Mouse (Mus musculus): Measurements from ENCODE around the gene Thegl. TPM values are rescaled to one million over a fixed set of nuclear protein-coding genes. Genes with fewer than 3 reads are reported as not detected.

The Thegl gene
- polyA plus RNA-seq, 1 experiment from 2014 or later = 0.48 TPM

- no peaks in the 10 kb centered on the region for H3K27me3 ChIP-seq (replicated peaks; ENCODE audit: control insufficient read depth, insufficient read depth, low read length)
- H3K9me3 ChIP-seq (ENCODE audit: control insufficient read depth, low read length) = no peaks in the 10 kb centered on the region
- no peaks in the 10 kb centered on the region for H3K4me1 ChIP-seq (replicated peaks; ENCODE audit: control insufficient read depth, insufficient read depth, low read length)
- H3K27ac ChIP-seq (ENCODE audit: low read depth, low read length) = no peak overlapping the region
- H3K9ac ChIP-seq (ENCODE audit: low read depth, low read length) = no peak overlapping the region
- no peaks in the 10 kb centered on the region for H3K36me3 ChIP-seq (ENCODE audit: control insufficient read depth, insufficient read depth, low read length)
- ATAC-seq (replicated peaks; ENCODE audit: low FRiP score) (no peak), DNase-seq (ENCODE audit: low spot score) (peak; percentile 65)
- 30% methylated on average over 17 of the region's 17 CpGs for WGBS
- H3K4me2 ChIP-seq = peak overlapping the region; percentile 35
- 0 out of 2 replicates have a peak overlapping the region, but pooled peaks have one; percentile 8 for H3K4me3 ChIP-seq (ENCODE audit: low read depth, low read length)
Measured at GRCm38 (mm10) chr5:77061372-77062038, 45.7 kb downstream of the Thegl start.

- H3K9me3 ChIP-seq (ENCODE audit: control insufficient read depth, low read length) = no peaks in the 10 kb centered on the region
- no peak overlapping the region for H3K27ac ChIP-seq (ENCODE audit: low read depth, low read length)
- H3K4me3 ChIP-seq (ENCODE audit: low read depth, low read length) = no peak overlapping the region
- no peaks in the 10 kb centered on the region for H3K27me3 ChIP-seq (replicated peaks; ENCODE audit: control insufficient read depth, insufficient read depth, low read length)
- WGBS = 82% methylated on average over 8 of the region's 8 CpGs
- ATAC-seq (replicated peaks; ENCODE audit: low FRiP score) = no peak
- H3K36me3 ChIP-seq (ENCODE audit: control insufficient read depth, insufficient read depth, low read length) = no peaks in the 10 kb centered on the region
- DNase-seq (ENCODE audit: low spot score) = no peak
- no peaks in the 10 kb centered on the region for H3K4me1 ChIP-seq (replicated peaks; ENCODE audit: control insufficient read depth, insufficient read depth, low read length)
- H3K9ac ChIP-seq (ENCODE audit: low read depth, low read length) = no peak overlapping the region
- H3K4me2 ChIP-seq = no peak overlapping the region
Measured at GRCm38 (mm10) chr5:77067321-77067720, 51.5 kb downstream of the Thegl start.

- Histone ChIP-seq H3K27ac (ENCODE audit: low read depth, low read length) (no peak overlapping the region), H3K4me1 (replicated peaks; ENCODE audit: control insufficient read depth, insufficient read depth, low read length) (no peaks in the 10 kb centered on the region), H3K4me2 (no peak overlapping the region), H3K9ac (ENCODE audit: low read depth, low read length) (no peak overlapping the region), H3K36me3 (ENCODE audit: control insufficient read depth, insufficient read depth, low read length) (no peaks in the 10 kb centered on the region), H3K9me3 (ENCODE audit: control insufficient read depth, low read length) (no peaks in the 10 kb centered on the region), H3K27me3 (replicated peaks; ENCODE audit: control insufficient read depth, insufficient read depth, low read length) (no peaks in the 10 kb centered on the region), H3K4me3 (ENCODE audit: low read depth, low read length) (no peak overlapping the region)
- WGBS = 76% methylated on average over 2 of the region's 2 CpGs
- ATAC-seq (replicated peaks; ENCODE audit: low FRiP score) (no peak), DNase-seq (ENCODE audit: low spot score) (no peak)
Measured at GRCm38 (mm10) chr5:77070987-77071386, 55.2 kb downstream of the Thegl start.

- no peaks in the 10 kb centered on the region for H3K9me3 ChIP-seq (ENCODE audit: control insufficient read depth, low read length)
- no peak for ATAC-seq (replicated peaks; ENCODE audit: low FRiP score)
- H3K4me2 ChIP-seq = no peak overlapping the region
- no peak for DNase-seq (ENCODE audit: low spot score)
- no peak overlapping the region for H3K4me3 ChIP-seq (ENCODE audit: low read depth, low read length)
- no peak overlapping the region for H3K27ac ChIP-seq (ENCODE audit: low read depth, low read length)
- H3K27me3 ChIP-seq (replicated peaks; ENCODE audit: control insufficient read depth, insufficient read depth, low read length) = no peaks in the 10 kb centered on the region
- no peak overlapping the region for H3K9ac ChIP-seq (ENCODE audit: low read depth, low read length)
- WGBS = 80% methylated on average over 3 of the region's 3 CpGs
- no peaks in the 10 kb centered on the region for H3K36me3 ChIP-seq (ENCODE audit: control insufficient read depth, insufficient read depth, low read length)
- H3K4me1 ChIP-seq (replicated peaks; ENCODE audit: control insufficient read depth, insufficient read depth, low read length) = no peaks in the 10 kb centered on the region
Measured at GRCm38 (mm10) chr5:77071626-77072025, 55.8 kb downstream of the Thegl start.

GRCm38 (mm10) chr5:77073794-77074193 is 58.0 kb downstream of the Thegl start:
- H3K9ac ChIP-seq (ENCODE audit: low read depth, low read length) = no peak overlapping the region
- DNase-seq (ENCODE audit: low spot score) (no peak), ATAC-seq (replicated peaks; ENCODE audit: low FRiP score) (no peak)
- no peaks in the 10 kb centered on the region for H3K36me3 ChIP-seq (ENCODE audit: control insufficient read depth, insufficient read depth, low read length)
- no peaks in the 10 kb centered on the region for H3K9me3 ChIP-seq (ENCODE audit: control insufficient read depth, low read length)
- H3K4me2 ChIP-seq = no peak overlapping the region
- H3K27me3 ChIP-seq (replicated peaks; ENCODE audit: control insufficient read depth, insufficient read depth, low read length) = no peaks in the 10 kb centered on the region
- WGBS = 78% methylated on average over 8 of the region's 8 CpGs
- no peak overlapping the region for H3K4me3 ChIP-seq (ENCODE audit: low read depth, low read length)
- no peak overlapping the region for H3K27ac ChIP-seq (ENCODE audit: low read depth, low read length)
- no peaks in the 10 kb centered on the region for H3K4me1 ChIP-seq (replicated peaks; ENCODE audit: control insufficient read depth, insufficient read depth, low read length)

- no peak overlapping the region for H3K27ac ChIP-seq (ENCODE audit: low read depth, low read length)
- H3K4me2 ChIP-seq = no peak overlapping the region
- H3K9ac ChIP-seq (ENCODE audit: low read depth, low read length) = no peak overlapping the region
- no peaks in the 10 kb centered on the region for H3K27me3 ChIP-seq (replicated peaks; ENCODE audit: control insufficient read depth, insufficient read depth, low read length)
- no peaks in the 10 kb centered on the region for H3K9me3 ChIP-seq (ENCODE audit: control insufficient read depth, low read length)
- DNase-seq (ENCODE audit: low spot score) = no peak
- ATAC-seq (replicated peaks; ENCODE audit: low FRiP score) = no peak
- no peaks in the 10 kb centered on the region for H3K4me1 ChIP-seq (replicated peaks; ENCODE audit: control insufficient read depth, insufficient read depth, low read length)
- 75% methylated on average over 2 of the region's 2 CpGs for WGBS
- H3K36me3 ChIP-seq (ENCODE audit: control insufficient read depth, insufficient read depth, low read length) = no peaks in the 10 kb centered on the region
- no peak overlapping the region for H3K4me3 ChIP-seq (ENCODE audit: low read depth, low read length)
Measured at GRCm38 (mm10) chr5:77074914-77075313, 59.1 kb downstream of the Thegl start.

- no peak for ATAC-seq (replicated peaks; ENCODE audit: low FRiP score)
Measured at GRCm38 (mm10) chr5:77075951-77076350, 60.1 kb downstream of the Thegl start.

GRCm38 (mm10) chr5:77080761-77081160 is 64.9 kb downstream of the Thegl start:
- H3K9me3 ChIP-seq (ENCODE audit: control insufficient read depth, low read length) = no peaks in the 10 kb centered on the region
- no peaks in the 10 kb centered on the region for H3K27me3 ChIP-seq (replicated peaks; ENCODE audit: control insufficient read depth, insufficient read depth, low read length)
- H3K9ac ChIP-seq (ENCODE audit: low read depth, low read length) = no peak overlapping the region
- no peak overlapping the region for H3K4me3 ChIP-seq (ENCODE audit: low read depth, low read length)
- no peaks in the 10 kb centered on the region for H3K4me1 ChIP-seq (replicated peaks; ENCODE audit: control insufficient read depth, insufficient read depth, low read length)
- H3K27ac ChIP-seq (ENCODE audit: low read depth, low read length) = no peak overlapping the region
- H3K36me3 ChIP-seq (ENCODE audit: control insufficient read depth, insufficient read depth, low read length) = no peaks in the 10 kb centered on the region
- ATAC-seq (replicated peaks; ENCODE audit: low FRiP score) = no peak
- H3K4me2 ChIP-seq = no peak overlapping the region
- no peak for DNase-seq (ENCODE audit: low spot score)
- 86% methylated on average over 4 of the region's 4 CpGs for WGBS

More at GRCm38 (mm10) chr5:77075951-77076350, 60.1 kb downstream of the Thegl start:
- H3K4me3 ChIP-seq (ENCODE audit: low read depth, low read length) = no peak overlapping the region
- H3K27me3 ChIP-seq (replicated peaks; ENCODE audit: control insufficient read depth, insufficient read depth, low read length) = no peaks in the 10 kb centered on the region
- no peaks in the 10 kb centered on the region for H3K36me3 ChIP-seq (ENCODE audit: control insufficient read depth, insufficient read depth, low read length)
- H3K4me1 ChIP-seq (replicated peaks; ENCODE audit: control insufficient read depth, insufficient read depth, low read length) = no peaks in the 10 kb centered on the region
- no peak overlapping the region for H3K27ac ChIP-seq (ENCODE audit: low read depth, low read length)
- 82% methylated on average over 4 of the region's 4 CpGs for WGBS
- no peaks in the 10 kb centered on the region for H3K9me3 ChIP-seq (ENCODE audit: control insufficient read depth, low read length)
- no peak for DNase-seq (ENCODE audit: low spot score)
- no peak overlapping the region for H3K4me2 ChIP-seq
- no peak overlapping the region for H3K9ac ChIP-seq (ENCODE audit: low read depth, low read length)

GRCm38 (mm10) chr5:77082735-77083134 is 66.9 kb downstream of the Thegl start:
- H3K27me3 ChIP-seq (replicated peaks; ENCODE audit: control insufficient read depth, insufficient read depth, low read length) = no peaks in the 10 kb centered on the region
- WGBS = 71% methylated on average over 7 of the region's 7 CpGs
- H3K9ac ChIP-seq (ENCODE audit: low read depth, low read length) = no peak overlapping the region
- H3K4me2 ChIP-seq = no peak overlapping the region
- no peaks in the 10 kb centered on the region for H3K4me1 ChIP-seq (replicated peaks; ENCODE audit: control insufficient read depth, insufficient read depth, low read length)
- ATAC-seq (replicated peaks; ENCODE audit: low FRiP score) (no peak), DNase-seq (ENCODE audit: low spot score) (no peak)
- H3K27ac ChIP-seq (ENCODE audit: low read depth, low read length) = no peak overlapping the region
- no peaks in the 10 kb centered on the region for H3K36me3 ChIP-seq (ENCODE audit: control insufficient read depth, insufficient read depth, low read length)
- H3K9me3 ChIP-seq (ENCODE audit: control insufficient read depth, low read length) = no peaks in the 10 kb centered on the region
- no peak overlapping the region for H3K4me3 ChIP-seq (ENCODE audit: low read depth, low read length)

Measured in liver, embryonic 11.5 days (tissue).